ENCODE assay signal across 11 mouse cellular contexts in genomic region chr1:14108450-14109189, GRCm38 (mm10).
A peak's percentile ranks its signal among the peaks of the same experiment; 100 is the strongest.
DNase-seq lines count a peak whose midpoint lies in the region; ATAC-seq and TF ChIP-seq lines count a peak whose summit lies in the region.
"Had no signal": no experiment of that assay in that cellular context is flagged by ENCODE, and none has a peak within 500 bp of the region (broad histone marks: within the 10 kb centered on the region; RNA-seq: fewer than 3 reads in every experiment).

No protein-coding gene starts in this region.

- no peak for TF ChIP-seq POLR2A in brain, embryonic 14.5 days (IDR thresholded peaks at IDR 0.05; ENCODE audit: borderline replicate concordance, extremely low read depth, insufficient read depth, insufficient read length, poor library complexity, severe bottlenecking)

- no peak overlapping the region for H3K9ac ChIP-seq in kidney, embryonic 14.5 days (ENCODE audit: low read depth, low read length)

- DNase-seq in kidney, adult 11 months, result peak; percentile 6
- peak; percentile 92 for DNase-seq in brain, embryonic 14.5 days (ENCODE audit: low read depth)
- DNase-seq in gastrocnemius, postnatal 10 days, result peak; percentile 40
- peak; percentile 75 to 91 for DNase-seq in layer of hippocampus, postnatal 14 days (ENCODE audit: low spot score in 2 of 2)
- DNase-seq in urinary bladder, postnatal 25 days (ENCODE audit: low spot score), result no peak
- DNase-seq in urinary bladder, postnatal 14 days (ENCODE audit: low spot score), result no peak
- no peak for DNase-seq in retina, embryonic 14.5 days (ENCODE audit: low spot score)

- 57% methylated on average over 7 of the region's 7 CpGs for WGBS in kidney, embryonic 14.5 days

- no peaks in the 10 kb centered on the region for H3K9me3 ChIP-seq in kidney, embryonic 14.5 days (ENCODE audit: control insufficient read depth, low read length)

- no peak for ATAC-seq in kidney, embryonic 14.5 days (ENCODE audit: low FRiP score, low TSS enrichment)

- no peak overlapping the region for H3K27ac ChIP-seq in kidney, embryonic 14.5 days (ENCODE audit: low read depth, low read length)
- H3K27ac ChIP-seq: kidney, postnatal 0 days had no signal

- TF ChIP-seq CTCF in brain, embryonic 14.5 days (IDR thresholded peaks at IDR 0.05; ENCODE audit: borderline replicate concordance, extremely low read depth, insufficient read depth, insufficient read length), result no peak

- no peak overlapping the region for H3K4me3 ChIP-seq in kidney, embryonic 14.5 days (ENCODE audit: low read length)
- H3K4me3 ChIP-seq: myocyte had no signal

- H3K4me1 ChIP-seq in kidney, embryonic 14.5 days (ENCODE audit: control insufficient read depth, insufficient read depth, low read length), result no peaks in the 10 kb centered on the region

- H3K4me2 ChIP-seq in kidney, embryonic 14.5 days (replicated peaks; ENCODE audit: low read depth, low read length), result no peak overlapping the region

- no peaks in the 10 kb centered on the region for H3K36me3 ChIP-seq in kidney, embryonic 14.5 days (ENCODE audit: control insufficient read depth, insufficient read depth, low read length)
- H3K36me3 ChIP-seq: G1E had no signal

- H3K27me3 ChIP-seq in kidney, embryonic 14.5 days (ENCODE audit: control insufficient read depth, insufficient read depth, low read length), result no peaks in the 10 kb centered on the region

Comparison
In these comparisons a context has a peak if more than half of its experiments do, and no peak if none do; other contexts are left out.
1. DNase-seq: peak in kidney, adult 11 months (single experiment), brain, embryonic 14.5 days (single experiment), gastrocnemius, postnatal 10 days (single experiment) and layer of hippocampus, postnatal 14 days (2 of 2); none in urinary bladder, postnatal 25 days (single experiment), urinary bladder, postnatal 14 days (single experiment) and retina, embryonic 14.5 days (single experiment).